Mouse (Mus musculus) ES-E14 (cell line): ENCODE data around the gene Wdr81. TPM values are rescaled to one million over a fixed set of nuclear protein-coding genes. Genes with fewer than 3 reads are reported as not detected.

Experiments used
- DNase-seq: peaks from one replicate; pipeline ENCODE4 v3.0.0-alpha.2; 2013; ENCODE audit warnings: low read depth, low spot score
- H3K27ac ChIP-seq: 2 replicates; pipeline ENCODE4 v1.5.1; 2012; ENCODE audit warnings: low read depth, mild to moderate bottlenecking, low read length, moderate library complexity, mixed read lengths; ENCODE audit not compliant: poor library complexity, insufficient read depth, severe bottlenecking
- H3K36me3 ChIP-seq: 2 replicates; pipeline ENCODE4 v1.6.1; 2012; ENCODE audit warnings: mild to moderate bottlenecking, low read length, moderate library complexity, mixed read lengths; ENCODE audit not compliant: control insufficient read depth, poor library complexity, insufficient read depth, severe bottlenecking
- H3K4me1 ChIP-seq, 2 experiments: fragments of 150-350 bp in 1 of 2; sonication (generic) in 1 of 2; 2 replicates each; pipeline ENCODE4 v1.6.1; 2012; ENCODE audit warnings: low read length in 2 of 2, mild to moderate bottlenecking in 1 of 2, mixed read lengths in 1 of 2; ENCODE audit not compliant: control insufficient read depth in 2 of 2, insufficient read depth in 2 of 2, poor library complexity in 1 of 2
- H3K4me3 ChIP-seq, 2 experiments: fragments of 150-350 bp in 1 of 2; sonication (generic) in 1 of 2; 2 replicates each; pipeline ENCODE4 v1.5.1; 2012; ENCODE audit warnings: low read length in 2 of 2, low read depth in 1 of 2, mild to moderate bottlenecking in 1 of 2, mixed read lengths in 1 of 2; ENCODE audit not compliant: insufficient read depth in 1 of 2, poor library complexity in 1 of 2, severe bottlenecking in 1 of 2
- H3K9ac ChIP-seq: 2 replicates; pipeline ENCODE4 v1.6.1; 2012; ENCODE audit warnings: low read depth, mild to moderate bottlenecking, low read length, mixed read lengths; ENCODE audit not compliant: poor library complexity, insufficient read depth, severe bottlenecking
- H3K9me3 ChIP-seq: fragments of 150-350 bp; sonication (generic); 2 replicates; pipeline ENCODE4 v1.6.1; 2012; ENCODE audit warnings: low read depth, mild to moderate bottlenecking, low read length; ENCODE audit not compliant: control insufficient read depth, insufficient read depth
- CHD2 ChIP-seq: IDR thresholded peaks from 2 replicates; pipeline ENCODE4 v1.6.1; 2014; ENCODE audit warnings: mild to moderate bottlenecking, low read depth, low read length, inconsistent platforms
- HCFC1 ChIP-seq: IDR thresholded peaks from 2 replicates; pipeline ENCODE4 v1.6.1; 2012; ENCODE audit warnings: low read length, inconsistent platforms, borderline replicate concordance; ENCODE audit not compliant: insufficient read depth
- MAFK ChIP-seq: IDR thresholded peaks from 2 replicates; pipeline ENCODE4 v1.6.1; 2014; ENCODE audit warnings: mild to moderate bottlenecking, low read depth, low read length, inconsistent platforms; ENCODE audit not compliant: insufficient read depth
- ZC3H11A ChIP-seq: IDR thresholded peaks from 2 replicates; pipeline ENCODE4 v1.6.1; 2012; ENCODE audit warnings: low read depth, mild to moderate bottlenecking, inconsistent platforms, low read length, borderline replicate concordance
- ZNF384 ChIP-seq: IDR thresholded peaks from 2 replicates; pipeline ENCODE4 v1.6.1; 2012; ENCODE audit warnings: low read depth, low read length, inconsistent platforms
- in situ Hi-C, 2 experiments: fragments of 600-800 bp; cut with MboI; formaldehyde crosslinking; loops; one replicate each; pipeline ENCODE4 v1.15.1; 2025; ENCODE audit warnings: low sequenced_read_pairs in 2 of 2, inconsistent platforms in 1 of 2; ENCODE audit not compliant: unreplicated experiment in 2 of 2
- total RNA-seq: library from RNA; depleted of rRNA; stranded (reverse); fragments of 300-350 nt; gene quantifications from 2 replicates; pipeline ENCODE4 v1.2.3, GENCODE M21; 2012

Gene Wdr81
- total RNA-seq, 1 experiment, result 11.8 TPM

GRCm38 (mm10) chr11:75441034-75441433 lies 13.5 kb downstream of the Wdr81 start:
- H3K4me3 ChIP-seq, result no peak overlapping the region
- H3K4me1 ChIP-seq, result peaks cover 0 to 3% of the 10 kb centered on the region in 2 experiments; a peak in 1 of 4 replicates
- no peak overlapping the region for H3K27ac ChIP-seq
- H3K9me3 ChIP-seq, result no peaks in the 10 kb centered on the region
- H3K36me3 ChIP-seq, result no peaks in the 10 kb centered on the region
- no peak for DNase-seq
- no peak overlapping the region for H3K9ac ChIP-seq
- TF ChIP-seq CHD2 (no peak), MAFK (no peak), ZC3H11A (no peak), ZNF384 (no peak)
- in situ Hi-C loops, result no loop called here

- DNase-seq, result no peak
- H3K9ac ChIP-seq, result no peak overlapping the region
- H3K9me3 ChIP-seq, result no peaks in the 10 kb centered on the region
- no peak overlapping the region for H3K27ac ChIP-seq
- peaks cover 0 to 3% of the 10 kb centered on the region in 2 experiments; a peak in 1 of 4 replicates for H3K4me1 ChIP-seq
- TF ChIP-seq ZC3H11A (no peak), CHD2 (no peak), MAFK (no peak), HCFC1 (no peak), ZNF384 (no peak)
- no peaks in the 10 kb centered on the region for H3K36me3 ChIP-seq
- no peak overlapping the region for H3K4me3 ChIP-seq
- in situ Hi-C loops, result no loop called here
These were observed 14.6 kb downstream of the Wdr81 start for GRCm38 (mm10) chr11:75439951-75440350.

GRCm38 (mm10) chr11:75439363-75439762 lies 15.2 kb downstream of the Wdr81 start, which contains the start of gene Serpinf2:
Gene Serpinf2 (minus strand): TSS chr11:75439591.
- H3K4me1 ChIP-seq, result peaks cover 0 to 3% of the 10 kb centered on the region in 2 experiments; a peak in 1 of 4 replicates
- no peak within 1 kb of the TSS for H3K9ac ChIP-seq
- H3K9me3 ChIP-seq, result no peaks in the 10 kb centered on the region
- no peak for DNase-seq
- no peaks in the 10 kb centered on the region for H3K36me3 ChIP-seq
- H3K4me3 ChIP-seq, result no peak within 1 kb of the TSS
- in situ Hi-C loops, result no loop called here
- no peak within 1 kb of the TSS for H3K27ac ChIP-seq
- no peak for TF ChIP-seq HCFC1

- H3K4me3 ChIP-seq, result no peak overlapping the region
- no peak for TF ChIP-seq HCFC1
- TF ChIP-seq MAFK, result no peak
- TF ChIP-seq ZNF384, result no peak
- TF ChIP-seq ZC3H11A, result no peak
- TF ChIP-seq CHD2, result no peak
These were observed 15.7 kb downstream of the Wdr81 start for GRCm38 (mm10) chr11:75438804-75439203.

GRCm38 (mm10) chr11:75438194-75438593 lies 16.3 kb downstream of the Wdr81 start:
- no peak overlapping the region for H3K4me3 ChIP-seq
- no peaks in the 10 kb centered on the region for H3K4me1 ChIP-seq
- no peaks in the 10 kb centered on the region for H3K9me3 ChIP-seq
- no peak overlapping the region for H3K27ac ChIP-seq
- H3K36me3 ChIP-seq, result no peaks in the 10 kb centered on the region
- TF ChIP-seq CHD2, result no peak
- no peak for TF ChIP-seq MAFK
- no peak for TF ChIP-seq ZNF384
- no peak for TF ChIP-seq HCFC1
- no peak for TF ChIP-seq ZC3H11A
- no peak overlapping the region for H3K9ac ChIP-seq
- in situ Hi-C loops, result no loop called here
- DNase-seq, result no peak

More at GRCm38 (mm10) chr11:75438804-75439203, 15.7 kb downstream of the Wdr81 start:
- no peak for DNase-seq
- in situ Hi-C loops, result no loop called here
- Histone ChIP-seq H3K36me3 (no peaks in the 10 kb centered on the region), H3K9ac (no peak overlapping the region), H3K27ac (no peak overlapping the region), H3K4me1 (peaks cover 0 to 1% of the 10 kb centered on the region in 2 experiments; a peak in 1 of 4 replicates), H3K9me3 (no peaks in the 10 kb centered on the region)
